Mouse (Mus musculus) liver, adult (tissue): ENCODE data around the gene Dhcr7.

Experiments
- GATA4 ChIP-seq: IDR thresholded peaks from 2 replicates; pipeline ENCODE4 v1.6.1; 2014; ENCODE audit warnings: mild to moderate bottlenecking, low read length; ENCODE audit not compliant: insufficient replicate concordance

The Dhcr7 gene

GRCm38 (mm10) chr7:143868874-143869273 is 45.9 kb downstream of the Dhcr7 start:
- TF ChIP-seq GATA4, result no peak

- no peak for TF ChIP-seq GATA4
These were observed 60.8 kb downstream of the Dhcr7 start for GRCm38 (mm10) chr7:143883717-143884116.

- TF ChIP-seq GATA4, result no peak
These were observed 68.2 kb downstream of the Dhcr7 start for GRCm38 (mm10) chr7:143891146-143891545.

- no peak for TF ChIP-seq GATA4
These were observed 69.4 kb downstream of the Dhcr7 start for GRCm38 (mm10) chr7:143892361-143892760.
